Mouse (Mus musculus) embryonic facial prominence, embryonic 10.5 days (tissue): ENCODE data around the gene Ago4. TPM values are rescaled to one million over a fixed set of nuclear protein-coding genes. Genes with fewer than 3 reads are reported as not detected.
A peak's percentile ranks its signal among the peaks of the same experiment; 100 is the strongest.
"Not testable (repeated sequence)": the region's sequence is repeated elsewhere in the genome, so short reads cannot be mapped to it uniquely, and the experiment has no call there.

Source experiments
- DNase-seq: peaks from one replicate; pipeline ENCODE4 v3.0.0-alpha.2; 2017; ENCODE audit warnings: low spot score
- H3K27ac ChIP-seq: fragments of 300-500 bp; sonication (generic); replicated peaks from 2 replicates; pipeline ENCODE4 v1.5.1; 2016; ENCODE audit warnings: mild to moderate bottlenecking
- H3K27me3 ChIP-seq: fragments of 300-500 bp; sonication (generic); replicated peaks from 2 replicates; pipeline ENCODE4 v1.6.1; 2016; ENCODE audit warnings: low read depth, mild to moderate bottlenecking; ENCODE audit not compliant: poor library complexity, severe bottlenecking
- H3K36me3 ChIP-seq: fragments of 300-500 bp; sonication (generic); replicated peaks from 2 replicates; pipeline ENCODE4 v1.6.1; 2016; ENCODE audit warnings: mild to moderate bottlenecking, moderate library complexity
- H3K4me1 ChIP-seq: fragments of 300-500 bp; sonication (generic); 2 replicates; pipeline ENCODE4 v1.6.1; 2016
- H3K4me3 ChIP-seq: fragments of 300-500 bp; sonication (generic); 2 replicates; pipeline ENCODE4 v1.5.1; 2016; ENCODE audit warnings: mild to moderate bottlenecking, moderate library complexity
- H3K9me3 ChIP-seq: fragments of 300-500 bp; sonication (generic); 2 replicates; pipeline ENCODE4 v1.6.1; 2016; ENCODE audit warnings: mild to moderate bottlenecking
- WGBS: fragments of 180-500 bp; shearing (Covaris S2); methylation state at CpG from one replicate; pipeline ENCODE4 v1.1.7; 2016; 5-methylcytosine and 5-hydroxymethylcytosine counted together
- polyA plus RNA-seq: library from polyadenylated mRNA; unstranded; fragments of >200 nt; fragmentation: Nextera tagmentation; extraction: Ambion mirVana; gene quantifications from 2 replicates; pipeline ENCODE4 v1.2.1, GENCODE M21; 2016

Ago4 gene
- polyA plus RNA-seq, 1 experiment from 2014 or later = 1.6 TPM

- Histone ChIP-seq H3K27ac (no peak overlapping the region), H3K4me1 (no peaks in the 10 kb centered on the region), H3K9me3 (no peaks in the 10 kb centered on the region), H3K27me3 (no peaks in the 10 kb centered on the region), H3K4me3 (no peak overlapping the region), H3K36me3 (no peaks in the 10 kb centered on the region)
- WGBS = 85% methylated on average over 2 of the region's 2 CpGs
- no peak for DNase-seq
Observed at GRCm38 (mm10) chr4:126546183-126546582, 12.9 kb upstream of the Ago4 start.

GRCm38 (mm10) chr4:126545703-126546102 lies 12.4 kb upstream of the Ago4 start:
- H3K36me3 ChIP-seq = no peaks in the 10 kb centered on the region
- no peak for DNase-seq
- no peaks in the 10 kb centered on the region for H3K27me3 ChIP-seq
- H3K4me1 ChIP-seq = no peaks in the 10 kb centered on the region
- WGBS = 69% methylated on average over 7 of the region's 7 CpGs
- H3K9me3 ChIP-seq = no peaks in the 10 kb centered on the region
- H3K27ac ChIP-seq = no peak overlapping the region
- H3K4me3 ChIP-seq = no peak overlapping the region

- no peaks in the 10 kb centered on the region for H3K4me1 ChIP-seq
- no peak overlapping the region for H3K27ac ChIP-seq
- WGBS = 82% methylated on average over 1 of the region's 1 CpGs
- no peak overlapping the region for H3K4me3 ChIP-seq
- no peaks in the 10 kb centered on the region for H3K27me3 ChIP-seq
- H3K9me3 ChIP-seq = no peaks in the 10 kb centered on the region
- DNase-seq = no peak
- no peaks in the 10 kb centered on the region for H3K36me3 ChIP-seq
Observed at GRCm38 (mm10) chr4:126545016-126545415, 11.7 kb upstream of the Ago4 start.

GRCm38 (mm10) chr4:126542838-126543237 lies 9.6 kb upstream of the Ago4 start:
- no peak overlapping the region for H3K4me3 ChIP-seq
- 69% methylated on average over 7 of the region's 7 CpGs for WGBS
- no peaks in the 10 kb centered on the region for H3K36me3 ChIP-seq
- no peaks in the 10 kb centered on the region for H3K9me3 ChIP-seq
- no peaks in the 10 kb centered on the region; the same call in 1 of the 2 replicates for H3K27me3 ChIP-seq
- no peaks in the 10 kb centered on the region for H3K4me1 ChIP-seq
- H3K27ac ChIP-seq = no peak overlapping the region
- no peak for DNase-seq

- Histone ChIP-seq H3K27me3 (peaks cover 6% of the 10 kb centered on the region; the same call in 1 of the 2 replicates), H3K4me3 (no peak overlapping the region), H3K27ac (no peak overlapping the region), H3K4me1 (no peaks in the 10 kb centered on the region), H3K9me3 (no peaks in the 10 kb centered on the region), H3K36me3 (no peaks in the 10 kb centered on the region)
- 87% methylated on average over 3 of the region's 3 CpGs for WGBS
- no peak for DNase-seq
Observed at GRCm38 (mm10) chr4:126540487-126541071, 7.3 kb upstream of the Ago4 start.

GRCm38 (mm10) chr4:126536865-126537264 lies 3.6 kb upstream of the Ago4 start:
- Histone ChIP-seq H3K36me3 (no peaks in the 10 kb centered on the region), H3K9me3 (no peaks in the 10 kb centered on the region), H3K27me3 (peaks cover 26% of the 10 kb centered on the region), H3K27ac (no peak overlapping the region), H3K4me1 (peaks cover 12% of the 10 kb centered on the region), H3K4me3 (no peak overlapping the region)
- 75% methylated on average over 5 of the region's 5 CpGs for WGBS
- DNase-seq = no peak

GRCm38 (mm10) chr4:126535631-126536030 lies 2.4 kb upstream of the Ago4 start:
- not testable (repeated sequence) for H3K9me3 ChIP-seq, H3K4me3 ChIP-seq, H3K36me3 ChIP-seq, H3K27ac ChIP-seq, DNase-seq
- WGBS = 92% methylated on average over 7 of the region's 7 CpGs
- H3K4me1 ChIP-seq = peaks cover 12% of the 10 kb centered on the region
- peaks cover 37% of the 10 kb centered on the region for H3K27me3 ChIP-seq

- H3K4me3 ChIP-seq = peak overlapping the region; percentile 78
- peaks cover 12% of the 10 kb centered on the region for H3K4me1 ChIP-seq
- WGBS = 9% methylated on average over 7 of the region's 7 CpGs
- H3K27me3 ChIP-seq = peaks cover 38% of the 10 kb centered on the region
- H3K36me3 ChIP-seq = no peaks in the 10 kb centered on the region
- H3K9me3 ChIP-seq = no peaks in the 10 kb centered on the region
- peak overlapping the region; percentile 68 for H3K27ac ChIP-seq
- DNase-seq = no peak
Observed at GRCm38 (mm10) chr4:126533729-126534070, 428 bp upstream of the Ago4 start.

- H3K9me3 ChIP-seq = no peaks in the 10 kb centered on the region
- peak overlapping the region; percentile 78 for H3K4me3 ChIP-seq
- no peak overlapping the region for H3K27ac ChIP-seq
- peaks cover 38% of the 10 kb centered on the region for H3K27me3 ChIP-seq
- peaks cover 12% of the 10 kb centered on the region for H3K4me1 ChIP-seq
- H3K36me3 ChIP-seq = no peaks in the 10 kb centered on the region
- DNase-seq = no peak
- 36% methylated on average over 5 of the region's 5 CpGs for WGBS
Observed at GRCm38 (mm10) chr4:126532292-126532691, 980 bp downstream of the Ago4 start.

GRCm38 (mm10) chr4:126526828-126527227 lies 6.4 kb downstream of the Ago4 start:
- H3K4me1 ChIP-seq = no peaks in the 10 kb centered on the region
- H3K36me3 ChIP-seq = no peaks in the 10 kb centered on the region
- peaks cover 12% of the 10 kb centered on the region for H3K27me3 ChIP-seq
- WGBS = 91% methylated on average over 5 of the region's 5 CpGs
- no peak for DNase-seq
- no peaks in the 10 kb centered on the region for H3K9me3 ChIP-seq
- no peak overlapping the region for H3K27ac ChIP-seq
- H3K4me3 ChIP-seq = no peak overlapping the region

- no peaks in the 10 kb centered on the region for H3K4me1 ChIP-seq
- H3K27me3 ChIP-seq = peaks cover 5% of the 10 kb centered on the region
- H3K27ac ChIP-seq = no peak overlapping the region
- H3K9me3 ChIP-seq = no peaks in the 10 kb centered on the region
- no peak overlapping the region for H3K4me3 ChIP-seq
- DNase-seq = no peak
- 91% methylated on average over 3 of the region's 3 CpGs for WGBS
- no peaks in the 10 kb centered on the region for H3K36me3 ChIP-seq
Observed at GRCm38 (mm10) chr4:126526164-126526563, 7.1 kb downstream of the Ago4 start.

GRCm38 (mm10) chr4:126512308-126513066 lies 20.8 kb downstream of the Ago4 start:
- 83% methylated on average over 6 of the region's 6 CpGs for WGBS
- H3K27ac ChIP-seq = no peak overlapping the region
- H3K36me3 ChIP-seq = peaks cover 14% of the 10 kb centered on the region
- no peaks in the 10 kb centered on the region for H3K4me1 ChIP-seq
- no peaks in the 10 kb centered on the region for H3K9me3 ChIP-seq
- no peak overlapping the region for H3K4me3 ChIP-seq
- no peak for DNase-seq
- no peaks in the 10 kb centered on the region for H3K27me3 ChIP-seq

- 89% methylated on average over 5 of the region's 5 CpGs for WGBS
- Histone ChIP-seq H3K27ac (no peak overlapping the region), H3K9me3 (no peaks in the 10 kb centered on the region), H3K36me3 (peaks cover 19% of the 10 kb centered on the region), H3K27me3 (no peaks in the 10 kb centered on the region), H3K4me1 (no peaks in the 10 kb centered on the region), H3K4me3 (no peak overlapping the region)
- DNase-seq = no peak
Observed at GRCm38 (mm10) chr4:126511013-126511412, 22.3 kb downstream of the Ago4 start.
